Mouse (Mus musculus) heart, adult 18-20 months (tissue): ENCODE data around the gene Golga1. TPM values are rescaled to one million over a fixed set of nuclear protein-coding genes. Genes with fewer than 3 reads are reported as not detected.
"Not testable (repeated sequence)": the region's sequence is repeated elsewhere in the genome, so short reads cannot be mapped to it uniquely, and the experiment has no call there.

Experiments
- DNase-seq, 2 experiments: peaks; one replicate each; pipeline ENCODE4 v3.0.0; 2021 to 2022; ENCODE audit warnings: mixed read lengths in 1 of 2
- long read RNA-seq, 2 experiments: library from polyadenylated mRNA; stranded (forward); transcript quantifications; one replicate each; pipeline ENCODE4 v2.0.0; 2021
- total RNA-seq, 2 experiments: library from RNA; stranded (reverse); gene quantifications; 2 replicates each; pipeline ENCODE4 v1.2.3; 2021

The Golga1 gene
- total RNA-seq, result 10 to 100 TPM; 14.2 to 16.0 TPM
- long read RNA-seq, experiment 1, full-length matches to known transcripts, result 4 of 12 reads
- long read RNA-seq, experiment 1, partial matches to known transcripts, result 1 of 12 reads
- long read RNA-seq, experiment 1, other reads (novel, unspliced or antisense), result 7 of 12 reads
- long read RNA-seq, experiment 2, full-length matches to known transcripts, result 3 of 4 reads
- long read RNA-seq, experiment 2, partial matches to known transcripts, result 0 of 4 reads
- long read RNA-seq, experiment 2, other reads (novel, unspliced or antisense), result 1 of 4 reads

GRCm38 (mm10) chr2:39065400-39065987 is at the start of gene Golga1:
Gene Golga1 (minus strand): TSS chr2:39065541.
- peak; percentile 90 to 93 for DNase-seq

DNA sequence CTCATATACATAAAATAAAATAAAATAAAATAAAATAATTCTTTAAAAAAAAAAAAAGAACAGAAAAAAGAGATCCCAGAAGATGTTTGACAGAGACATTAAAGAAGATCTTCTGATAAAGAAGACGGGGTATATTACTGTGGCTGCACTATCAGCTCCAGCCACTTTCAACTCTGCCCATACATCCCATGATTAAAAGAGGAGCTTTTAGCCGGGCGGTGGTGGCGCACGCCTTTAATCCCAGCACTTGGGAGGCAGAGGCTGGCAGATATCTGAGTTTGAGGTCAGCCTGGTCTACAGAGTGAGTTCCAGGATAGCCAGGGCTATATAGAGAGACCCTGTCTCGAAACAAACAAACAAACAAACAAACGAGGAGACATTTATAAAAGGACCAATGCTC is 48.8 kb upstream of the Golga1 start:
- no peak for DNase-seq

- no peak for DNase-seq
Measured at GRCm38 (mm10) chr2:39110514-39110913, 45.2 kb upstream of the Golga1 start.

DNA sequence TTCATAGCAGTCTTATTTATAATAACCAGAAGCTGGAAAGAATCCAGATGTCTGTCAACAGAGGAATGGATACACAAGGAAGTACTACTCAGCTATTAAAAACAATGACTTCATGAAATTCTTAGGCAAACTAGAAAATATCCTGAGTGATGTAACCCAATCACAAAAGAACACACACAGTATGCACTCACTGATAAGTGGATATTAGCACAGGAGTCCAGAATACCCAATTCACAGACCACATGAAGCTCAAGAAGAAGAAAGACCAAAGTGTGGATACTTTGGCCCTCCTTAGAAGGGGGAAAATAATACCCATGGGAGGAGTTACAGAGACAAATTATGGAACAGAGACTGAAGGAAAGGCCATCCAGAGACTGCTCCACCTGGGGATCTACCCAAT is 44.4 kb upstream of the Golga1 start:
- DNase-seq, result not testable (repeated sequence)

- DNase-seq, result not testable (repeated sequence)
Measured at GRCm38 (mm10) chr2:39099951-39100350, 34.6 kb upstream of the Golga1 start.

GRCm38 (mm10) chr2:39097993-39098392 is 32.7 kb upstream of the Golga1 start:
- DNase-seq, result no peak

DNA sequence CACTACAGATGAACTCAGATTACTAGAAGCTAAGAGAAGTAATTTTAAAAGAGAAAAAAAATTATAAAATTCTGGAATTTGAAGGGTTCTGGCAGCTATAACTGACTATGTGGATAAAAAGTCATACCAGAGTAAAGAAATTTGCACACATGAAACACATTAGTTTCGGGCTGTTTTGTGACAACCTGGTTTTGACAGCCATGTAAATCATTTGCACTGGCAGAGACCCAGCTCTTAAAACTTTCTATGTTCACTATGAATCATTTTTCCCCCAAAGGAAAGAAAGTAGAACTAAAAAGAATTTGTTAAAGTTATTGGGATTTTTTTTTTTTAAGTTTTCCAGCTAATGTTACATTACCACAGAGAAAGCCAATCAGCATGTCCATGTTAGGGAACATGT is 26.6 kb upstream of the Golga1 start:
- DNase-seq, result no peak

- no peak for DNase-seq
Measured at GRCm38 (mm10) chr2:39082706-39083105, 17.4 kb upstream of the Golga1 start.

DNA sequence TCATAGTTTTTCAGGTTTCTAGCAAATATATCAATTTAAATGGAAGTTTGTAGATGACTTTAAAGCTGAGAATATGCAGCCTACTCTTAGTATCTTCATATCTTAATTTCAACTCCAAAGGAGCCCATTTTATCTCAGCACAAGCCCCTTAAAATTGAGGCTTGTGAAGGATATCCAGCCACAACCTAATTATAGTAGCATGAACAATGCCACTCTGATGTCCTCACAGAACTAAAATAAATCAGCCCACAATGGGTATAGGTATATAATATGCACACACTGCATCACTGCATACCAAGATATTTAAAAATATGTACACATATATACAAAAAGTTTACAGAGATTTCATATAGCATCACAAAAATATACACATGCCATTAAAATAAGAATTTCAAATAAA is 5.3 kb upstream of the Golga1 start:
- DNase-seq, result no peak

- DNase-seq, result no peak
Measured at GRCm38 (mm10) chr2:39069096-39069495, 3.8 kb upstream of the Golga1 start.

DNA sequence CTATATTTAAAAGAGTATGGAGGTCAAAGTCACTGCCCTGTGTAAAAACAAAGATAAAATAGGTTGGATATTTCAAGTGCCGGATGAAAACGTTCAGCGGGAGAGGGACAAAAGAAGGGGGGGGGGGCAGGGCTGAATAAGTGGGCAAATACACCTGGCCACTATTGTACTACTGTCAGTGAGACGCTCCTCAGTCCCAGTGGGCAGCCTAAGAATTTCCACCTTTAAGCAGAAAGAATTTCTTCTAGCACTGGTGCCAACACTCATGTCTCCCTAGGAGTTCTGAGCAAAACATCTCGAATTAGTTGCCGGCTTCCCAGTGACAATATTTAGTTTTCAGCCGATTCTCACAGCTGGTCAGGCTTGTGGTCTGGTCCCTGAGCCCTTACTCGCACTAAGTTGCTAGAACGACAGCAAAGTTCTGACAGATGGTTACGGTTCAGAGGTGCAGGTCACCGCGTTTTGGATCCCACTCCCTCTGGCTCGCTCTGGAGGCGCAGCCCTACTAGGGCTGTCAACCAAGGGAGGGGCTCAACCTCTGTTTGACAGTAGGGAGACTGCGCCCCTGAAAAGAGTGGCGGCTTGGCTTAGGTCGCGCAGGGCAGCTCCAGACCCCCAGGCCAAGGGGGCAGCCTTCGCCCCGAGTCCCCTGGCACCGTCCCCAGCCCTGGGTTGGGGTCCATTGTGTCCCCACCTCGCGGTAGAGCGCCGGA is 498 bp downstream of the Golga1 start:
- DNase-seq, result no peak

DNA sequence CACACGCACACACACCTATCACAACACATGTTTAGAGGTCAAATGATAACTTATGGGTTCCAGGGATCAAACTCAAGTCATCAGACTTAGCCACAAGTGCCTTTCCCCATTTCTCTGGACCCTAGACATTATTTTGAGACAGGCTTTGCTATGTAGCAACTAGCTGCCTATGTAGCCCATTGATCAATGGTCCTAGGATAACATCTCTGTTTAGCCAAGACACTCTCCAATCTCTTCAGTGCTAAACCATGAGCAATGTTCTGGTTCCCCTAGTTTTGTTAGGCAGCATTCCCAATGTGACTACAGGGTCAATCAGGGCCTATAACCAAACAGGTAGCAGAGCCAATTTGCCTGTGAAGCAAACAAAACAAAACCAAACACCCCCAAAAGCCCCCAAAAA is 16.8 kb downstream of the Golga1 start:
- no peak for DNase-seq

GRCm38 (mm10) chr2:39040215-39040614 is 25.1 kb downstream of the Golga1 start:
- no peak for DNase-seq

- DNase-seq, result no peak
Measured at GRCm38 (mm10) chr2:39031611-39032010, 33.7 kb downstream of the Golga1 start.

DNA sequence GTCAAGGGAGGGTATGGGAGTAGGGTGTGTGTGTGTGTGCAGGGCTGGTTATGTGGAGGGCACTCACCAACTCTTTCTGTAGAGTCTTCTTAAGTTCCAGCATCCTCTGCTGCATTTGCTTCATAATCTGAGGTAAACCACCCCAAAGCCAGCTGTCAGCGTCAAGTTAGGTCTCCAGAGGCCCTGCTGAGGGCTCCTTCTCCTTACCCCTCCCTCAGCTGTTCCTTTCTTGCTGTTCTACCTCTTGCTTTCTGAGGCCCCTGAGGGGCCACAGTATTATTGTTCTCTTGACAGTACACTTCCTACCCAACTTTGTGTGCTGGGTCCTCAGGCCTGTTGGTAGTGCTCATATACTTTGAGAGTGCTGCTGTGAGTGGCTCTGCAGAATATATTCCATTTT is 45.3 kb downstream of the Golga1 start:
- DNase-seq, result no peak

DNA sequence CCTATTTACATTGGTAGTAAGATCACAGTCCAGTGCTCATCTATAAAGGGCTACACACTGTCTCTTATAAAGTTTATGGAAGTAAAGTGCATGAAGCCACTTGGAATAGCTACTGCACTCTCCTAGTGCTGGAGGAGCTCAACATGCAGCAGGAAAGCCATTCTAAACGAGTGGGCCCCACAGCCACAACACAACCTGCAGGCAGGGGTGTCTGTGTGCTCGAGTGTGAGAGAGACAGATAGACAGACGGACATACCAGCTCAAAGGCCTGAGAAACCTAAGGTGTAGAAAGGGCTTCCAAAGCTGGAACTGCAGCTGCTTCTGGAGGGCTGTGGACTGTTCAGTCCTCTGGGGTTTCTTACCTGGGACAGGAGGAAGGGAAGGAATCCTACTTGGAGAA is 48.8 kb downstream of the Golga1 start:
- DNase-seq, result no peak

- no peak for DNase-seq
Measured at GRCm38 (mm10) chr2:39012768-39013279, 52.5 kb downstream of the Golga1 start.

- no peak for DNase-seq
Measured at GRCm38 (mm10) chr2:39011971-39012370, 53.4 kb downstream of the Golga1 start.

GRCm38 (mm10) chr2:39011264-39011663 is 54.1 kb downstream of the Golga1 start:
- DNase-seq, result peak; percentile 51 to 66

DNA sequence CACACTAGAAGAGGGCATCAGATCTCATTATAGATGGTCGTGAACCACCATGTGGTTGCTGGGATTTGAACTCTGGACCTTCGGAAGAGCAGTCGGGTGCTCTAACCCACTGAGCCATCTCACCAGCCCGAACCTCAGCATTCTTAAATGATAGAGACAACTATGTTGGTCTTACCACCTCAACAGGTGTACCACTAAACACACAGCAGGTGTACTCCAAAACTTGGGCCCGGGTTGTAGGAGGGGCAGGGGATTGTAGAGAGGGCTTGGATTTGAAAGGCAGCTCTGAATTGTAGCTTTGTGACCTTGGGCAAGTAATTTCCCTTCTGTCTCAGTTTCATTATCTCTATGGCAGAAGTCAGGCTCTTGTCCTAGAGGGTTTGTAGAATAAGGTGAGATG is 55.2 kb downstream of the Golga1 start:
- not testable (repeated sequence) for DNase-seq

GRCm38 (mm10) chr2:39008954-39009365 is 56.4 kb downstream of the Golga1 start:
- DNase-seq, result peak in 1 of 2 experiments; percentile 49

- peak in 1 of 2 experiments; percentile 29 for DNase-seq
Measured at GRCm38 (mm10) chr2:39008350-39008851, 56.9 kb downstream of the Golga1 start.

GRCm38 (mm10) chr2:39007865-39008264 is 57.5 kb downstream of the Golga1 start:
- peak; percentile 96 for DNase-seq
